ENCODE assay signal across 8 mouse cellular contexts in the genomic region with DNA sequence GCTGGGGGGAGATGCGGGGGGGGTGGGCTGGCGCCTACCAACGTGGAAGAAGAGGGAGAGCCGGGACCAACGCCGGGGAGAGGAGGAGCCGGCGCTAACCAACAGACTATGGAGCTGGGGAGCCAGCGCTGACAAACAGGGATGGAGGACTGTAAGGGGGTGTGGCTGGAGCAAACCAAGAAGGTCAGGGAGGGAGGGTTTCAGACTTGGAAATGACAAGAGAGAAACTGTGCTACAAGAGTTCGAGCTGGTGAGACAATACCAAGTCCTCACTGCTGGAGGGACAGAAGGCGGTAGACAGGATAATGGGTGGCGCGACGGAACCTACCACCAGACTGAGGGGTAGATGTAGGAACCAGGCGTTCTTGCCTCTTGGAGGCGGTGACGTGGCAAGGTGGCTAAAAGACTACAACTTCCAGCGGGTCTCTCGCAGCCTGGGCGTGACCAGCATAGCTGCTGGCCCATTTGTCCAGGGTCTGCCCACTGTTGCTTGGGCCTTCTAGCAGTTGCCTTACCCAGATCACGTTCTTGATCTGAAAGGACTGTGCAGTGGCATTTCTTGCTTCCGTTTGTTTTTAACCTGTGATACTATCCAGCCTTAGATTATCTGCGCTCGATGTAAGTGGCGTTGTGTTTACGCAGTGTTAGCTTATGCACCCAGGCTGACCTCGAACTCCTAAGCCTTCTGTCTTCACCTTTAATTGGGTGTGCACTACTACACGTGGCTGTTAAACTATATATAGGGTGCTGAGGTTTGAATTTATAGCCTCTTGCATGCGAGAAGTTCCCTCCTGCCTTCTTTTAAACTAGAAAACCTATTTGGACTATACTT. TPM values are rescaled to one million over a fixed set of nuclear protein-coding genes. Genes with fewer than 3 reads are reported as not detected.
A peak's percentile ranks its signal among the peaks of the same experiment; 100 is the strongest.
DNase-seq lines count a peak whose midpoint lies in the region; ATAC-seq lines count a peak whose summit lies in the region.

Gene Ptov1, minus strand, starts transcription at position 92 of the 832 bp plus-strand sequence.

- H3K4me1 ChIP-seq in forebrain, embryonic 14.5 days (ENCODE audit: control insufficient read depth, insufficient read depth, low read length): peaks cover 33% of the 10 kb centered on the region
- peaks cover 47% of the 10 kb centered on the region for H3K4me1 ChIP-seq in neural tube, embryonic 15.5 days

- no peaks in the 10 kb centered on the region for H3K27me3 ChIP-seq in forebrain, embryonic 14.5 days (replicated peaks; ENCODE audit: control insufficient read depth, insufficient read depth, low read length)
- no peaks in the 10 kb centered on the region for H3K27me3 ChIP-seq in neural tube, embryonic 15.5 days (replicated peaks)

- ATAC-seq in forebrain, embryonic 14.5 days: peak; percentile 94
- peak; percentile 96 for ATAC-seq in neural tube, embryonic 15.5 days (ENCODE audit: low FRiP score)

- H3K9me3 ChIP-seq in forebrain, embryonic 14.5 days (replicated peaks; ENCODE audit: control insufficient read depth, low read length): no peaks in the 10 kb centered on the region
- no peaks in the 10 kb centered on the region for H3K9me3 ChIP-seq in neural tube, embryonic 15.5 days (replicated peaks)

- 10% methylated on average over 29 of the region's 29 CpGs for WGBS in forebrain, embryonic 14.5 days
- 7% methylated on average over 29 of the region's 29 CpGs for WGBS in neural tube, embryonic 15.5 days

- H3K4me3 ChIP-seq in forebrain, embryonic 14.5 days (ENCODE audit: low read depth, low read length): peak within 1 kb of the TSS; percentile 98
- peak within 1 kb of the TSS; percentile 75 for H3K4me3 ChIP-seq in neural tube, embryonic 15.5 days (replicated peaks)

- peak; percentile 99 for DNase-seq in ES-CJ7 (ENCODE audit: low read depth, low spot score)
- peak; percentile 92 for DNase-seq in cerebellum, adult 11 months
- peak; percentile 99 for DNase-seq in forebrain, embryonic 14.5 days (ENCODE audit: low spot score)
- DNase-seq in heart, postnatal 14 days: peak; percentile 89
- peak; percentile 96 for DNase-seq in layer of hippocampus, adult 11-12 months (ENCODE audit: low spot score)
- DNase-seq in lung, adult 18-20 months: peak; percentile 95 to 96
- peak; percentile 90 for DNase-seq in testis, postnatal 14 days (ENCODE audit: low spot score)

- intact Hi-C loops in heart, postnatal 14 days (cut with DNase I): no loop called here

- H3K9ac ChIP-seq in forebrain, embryonic 14.5 days (ENCODE audit: low read length): peak within 1 kb of the TSS; percentile 100
- H3K9ac ChIP-seq in neural tube, embryonic 15.5 days (replicated peaks): peak within 1 kb of the TSS; percentile 96

- peak within 1 kb of the TSS; percentile 98 for H3K4me2 ChIP-seq in forebrain, embryonic 14.5 days (ENCODE audit: low read length)
- H3K4me2 ChIP-seq in neural tube, embryonic 15.5 days: peak within 1 kb of the TSS; percentile 80

- H3K27ac ChIP-seq in forebrain, embryonic 14.5 days (ENCODE audit: low read depth, low read length): peak within 1 kb of the TSS; percentile 100
- peak within 1 kb of the TSS; percentile 99 for H3K27ac ChIP-seq in neural tube, embryonic 15.5 days (replicated peaks)

- peaks cover 22% of the 10 kb centered on the region for H3K36me3 ChIP-seq in forebrain, embryonic 14.5 days (ENCODE audit: control insufficient read depth, insufficient read depth, low read length)
- peaks cover 8% of the 10 kb centered on the region; the same call in 1 of the 2 replicates for H3K36me3 ChIP-seq in neural tube, embryonic 15.5 days

RNA-seq across cellular contexts. Expression of gene Ptov1, which starts in this region (rescaled TPM):
- polyA plus RNA-seq in forebrain, embryonic 14.5 days (2014; fragmentation: Nextera tagmentation; extraction: Ambion mirVana): 447 and 458 TPM in 2 replicates
- 100 to 1,000 TPM; 149 to 160 TPM for total RNA-seq in heart, postnatal 14 days (2021)
- polyA plus RNA-seq in neural tube, embryonic 15.5 days (2015; fragmentation: Nextera tagmentation; extraction: Ambion mirVana): 433 and 459 TPM in 2 replicates

Comparison
In these comparisons a context has a peak if more than half of its experiments do, and no peak if none do; other contexts are left out.
1. Peak in every context shown above with its lines: DNase-seq, ATAC-seq, H3K4me3 ChIP-seq and H3K27ac ChIP-seq.